Mouse (Mus musculus): Measurements from ENCODE around the gene Kansl1l.
A peak's percentile ranks its signal among the peaks of the same experiment; 100 is the strongest.

The Kansl1l gene

GRCm38 (mm10) chr1:66832636-66833165 is 15.3 kb upstream of the Kansl1l start:
- TF ChIP-seq GATA4 (IDR thresholded peaks at IDR 0.05; ENCODE audit: insufficient replicate concordance, low read length) = no peak

GRCm38 (mm10) chr1:66831824-66832600 is 14.7 kb upstream of the Kansl1l start:
- no peak for TF ChIP-seq GATA4 (IDR thresholded peaks at IDR 0.05; ENCODE audit: insufficient replicate concordance, low read length)

- no peak for TF ChIP-seq GATA4 (IDR thresholded peaks at IDR 0.05; ENCODE audit: insufficient replicate concordance, low read length)
Measured at GRCm38 (mm10) chr1:66829400-66830080, 12.2 kb upstream of the Kansl1l start.

- no peak for TF ChIP-seq GATA4 (IDR thresholded peaks at IDR 0.05; ENCODE audit: insufficient replicate concordance, low read length)
Measured at GRCm38 (mm10) chr1:66821966-66822365, 4.6 kb upstream of the Kansl1l start.

- peak; percentile 31; the same call in 1 of the 2 replicates for TF ChIP-seq GATA4 (IDR thresholded peaks at IDR 0.05; ENCODE audit: insufficient replicate concordance, low read length)
Measured at GRCm38 (mm10) chr1:66820241-66820640, 2.9 kb upstream of the Kansl1l start.

- TF ChIP-seq GATA4 (IDR thresholded peaks at IDR 0.05; ENCODE audit: insufficient replicate concordance, low read length) = no peak
Measured at GRCm38 (mm10) chr1:66817865-66818315, 528 bp upstream of the Kansl1l start.

GRCm38 (mm10) chr1:66816837-66817452 is 417 bp downstream of the Kansl1l start:
- no peak for TF ChIP-seq GATA4 (IDR thresholded peaks at IDR 0.05; ENCODE audit: insufficient replicate concordance, low read length)

- no peak for TF ChIP-seq GATA4 (IDR thresholded peaks at IDR 0.05; ENCODE audit: insufficient replicate concordance, low read length)
Measured at GRCm38 (mm10) chr1:66815941-66816777, 1.2 kb downstream of the Kansl1l start.

GRCm38 (mm10) chr1:66814756-66815155 is 2.6 kb downstream of the Kansl1l start:
- TF ChIP-seq GATA4 (IDR thresholded peaks at IDR 0.05; ENCODE audit: insufficient replicate concordance, low read length) = no peak

GRCm38 (mm10) chr1:66813191-66813590 is 4.2 kb downstream of the Kansl1l start:
- no peak for TF ChIP-seq GATA4 (IDR thresholded peaks at IDR 0.05; ENCODE audit: insufficient replicate concordance, low read length)

GRCm38 (mm10) chr1:66806821-66807220 is 10.5 kb downstream of the Kansl1l start:
- no peak for TF ChIP-seq GATA4 (IDR thresholded peaks at IDR 0.05; ENCODE audit: insufficient replicate concordance, low read length)

- TF ChIP-seq GATA4 (IDR thresholded peaks at IDR 0.05; ENCODE audit: insufficient replicate concordance, low read length) = no peak
Measured at GRCm38 (mm10) chr1:66805408-66805807, 12.0 kb downstream of the Kansl1l start.

- TF ChIP-seq GATA4 (IDR thresholded peaks at IDR 0.05; ENCODE audit: insufficient replicate concordance, low read length) = no peak
Measured at GRCm38 (mm10) chr1:66804710-66805109, 12.7 kb downstream of the Kansl1l start.

GRCm38 (mm10) chr1:66797962-66798361 is 19.4 kb downstream of the Kansl1l start:
- TF ChIP-seq GATA4 (IDR thresholded peaks at IDR 0.05; ENCODE audit: insufficient replicate concordance, low read length) = no peak

All from liver, adult (tissue).